Mouse (Mus musculus) ES-E14 (cell line): ENCODE data around the gene Gpatch8.
"Not testable (repeated sequence)": the region's sequence is repeated elsewhere in the genome, so short reads cannot be mapped to it uniquely, and the experiment has no call there.

Experiments used
- MAFK ChIP-seq: IDR thresholded peaks from 2 replicates; pipeline ENCODE4 v1.6.1; 2014; ENCODE audit warnings: mild to moderate bottlenecking, low read depth, low read length, inconsistent platforms; ENCODE audit not compliant: insufficient read depth
- ZNF384 ChIP-seq: IDR thresholded peaks from 2 replicates; pipeline ENCODE4 v1.6.1; 2012; ENCODE audit warnings: low read depth, low read length, inconsistent platforms

DNA sequence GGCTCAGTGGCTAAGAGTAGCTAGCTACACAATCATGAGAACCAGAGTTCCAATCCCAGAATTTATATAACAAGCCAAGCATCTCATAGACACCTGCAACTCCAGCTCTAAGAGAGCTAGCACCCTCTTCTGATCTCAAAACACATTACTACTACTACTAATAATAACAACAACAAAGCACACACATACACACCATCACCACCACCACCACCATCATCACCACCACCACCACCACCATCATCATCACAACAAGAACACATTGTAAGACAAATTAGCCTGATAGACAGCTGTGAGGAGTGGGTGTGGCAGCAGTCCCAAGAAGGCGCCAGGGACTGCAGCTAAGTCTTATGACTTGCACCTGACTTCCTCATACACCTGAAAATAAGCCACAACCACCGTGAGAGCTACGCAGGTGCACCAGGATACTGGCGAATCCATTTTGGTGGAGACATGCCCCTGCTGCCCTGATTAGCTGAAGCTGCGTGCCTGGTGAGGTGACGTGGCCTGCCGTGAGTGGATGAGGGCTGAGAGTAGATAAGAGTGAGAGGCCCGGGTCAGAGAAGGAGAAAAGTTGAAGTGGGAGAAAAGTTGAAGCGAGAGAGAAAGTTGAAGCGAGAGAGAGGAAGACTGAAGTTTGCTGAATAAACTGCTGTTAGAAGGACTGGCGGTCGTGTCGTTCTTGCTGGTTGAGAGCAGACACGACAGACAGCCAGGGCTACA is 8.9 kb upstream of the Gpatch8 start:
- not testable (repeated sequence) for TF ChIP-seq ZNF384, MAFK
